Mouse (Mus musculus): ENCODE results near the gene Fkbp9.

GRCm38 (mm10) chr6:56901824-56902386, 70.0 kb downstream of the Fkbp9 start:
- no peak for TF ChIP-seq EP300 (optimal IDR thresholded peaks at IDR 0.05)
- TF ChIP-seq CTCF (IDR thresholded peaks at IDR 0.05; ENCODE audit: low read depth) = peak; percentile 13
